Mouse (Mus musculus): ENCODE results near the gene Ccdc155.

GRCm38 (mm10) chr7:45253806-45254205 is 49.1 kb upstream of the Ccdc155 start:
- no peak for TF ChIP-seq POLR2A (IDR thresholded peaks at IDR 0.05; ENCODE audit: low read depth, low read length)
- no peak for TF ChIP-seq CTCF (conservative IDR thresholded peaks at IDR 0.05; ENCODE audit: insufficient read depth, insufficient read length, low read depth, low read length)
